Mouse (Mus musculus): ENCODE measurements around the gene Map3k19. TPM values are rescaled to one million over a fixed set of nuclear protein-coding genes. Genes with fewer than 3 reads are reported as not detected.

Map3k19 gene
- 10 to 100 TPM in 1 of 4 experiments, 1 to 10 TPM in 3; 5.5 to 10.1 (median 8.4) TPM for total RNA-seq (2022)

DNA sequence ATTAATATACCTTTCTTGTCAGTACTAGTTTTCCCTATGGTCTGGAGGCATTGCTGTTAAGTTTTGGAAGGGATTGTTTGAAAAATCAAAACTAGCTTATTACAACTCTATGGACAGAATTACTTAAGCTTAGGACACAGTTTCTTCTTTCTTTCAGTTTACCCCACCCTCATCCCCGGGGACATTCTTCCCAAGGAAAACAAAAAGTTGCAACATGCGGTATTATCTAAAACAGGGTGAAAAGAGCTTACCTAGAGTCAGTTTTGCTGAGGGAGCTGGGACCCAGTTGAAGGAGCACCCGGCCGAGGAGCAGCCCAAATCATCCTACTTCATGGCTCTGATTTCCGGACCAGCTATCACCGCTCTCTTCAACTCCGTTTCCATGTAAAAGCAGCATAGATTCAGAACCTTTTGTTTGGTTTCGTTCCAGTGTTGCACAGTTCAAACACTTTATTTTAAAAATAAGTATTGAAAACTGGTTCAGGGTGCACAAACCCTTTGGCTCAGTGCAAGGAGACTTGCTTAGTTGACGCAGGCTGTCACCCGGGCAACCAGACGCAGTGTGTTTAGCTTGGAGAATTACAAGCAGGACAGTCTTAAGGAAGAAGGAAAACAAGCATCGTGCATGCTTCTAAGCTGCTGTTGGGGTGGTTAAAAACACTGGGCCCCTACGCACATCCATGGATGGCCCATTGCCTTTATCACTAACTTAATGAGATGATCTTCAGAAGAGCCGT, at the start of gene Map3k19:
Map3k19 (minus strand) TSS at position 546 of the 737 bp plus-strand sequence.
- peak; percentile 47 to 50 for DNase-seq (ENCODE audit: low spot score in 2 of 2)

DNA sequence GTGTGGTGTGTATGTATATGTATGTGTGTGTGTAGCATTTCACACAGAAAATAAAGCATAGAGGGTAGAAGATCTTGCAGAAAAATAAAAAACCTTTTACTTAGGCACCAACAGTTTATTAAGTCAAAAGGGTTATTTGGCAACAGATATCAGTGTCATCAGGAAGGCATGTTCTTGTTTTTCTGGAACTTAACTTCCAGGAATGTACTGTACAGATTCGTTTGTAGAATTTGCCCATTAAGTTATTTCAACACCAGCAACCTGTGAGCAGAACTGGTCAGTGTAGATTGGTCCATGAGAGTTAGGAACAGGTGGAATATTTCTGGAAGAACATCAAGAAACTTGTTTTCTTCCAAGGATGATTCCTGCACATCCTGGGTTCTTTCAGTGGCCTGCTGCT, 44.6 kb upstream of the Map3k19 start:
- no peak for DNase-seq (ENCODE audit: low spot score in 2 of 2)

DNA sequence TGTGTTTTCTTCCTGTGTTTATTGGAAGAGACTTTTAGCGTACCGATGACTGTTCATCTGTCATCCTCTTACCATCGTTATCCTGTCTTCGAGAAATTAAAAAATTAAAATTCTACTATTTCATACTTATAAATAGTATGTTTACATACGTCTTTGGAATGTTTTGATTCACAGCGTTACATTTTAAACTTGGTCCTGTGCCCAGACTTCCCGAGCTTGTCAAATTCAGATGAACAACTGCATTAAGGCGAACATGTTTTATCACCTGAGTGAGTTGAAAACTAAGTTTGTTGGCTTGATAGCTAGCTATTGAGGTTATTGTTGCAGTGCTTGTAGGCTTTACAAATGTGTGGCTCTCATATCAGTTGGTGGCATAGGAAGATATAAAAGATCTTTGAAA, 14.4 kb upstream of the Map3k19 start:
- no peak for DNase-seq (ENCODE audit: low spot score in 2 of 2)

DNA sequence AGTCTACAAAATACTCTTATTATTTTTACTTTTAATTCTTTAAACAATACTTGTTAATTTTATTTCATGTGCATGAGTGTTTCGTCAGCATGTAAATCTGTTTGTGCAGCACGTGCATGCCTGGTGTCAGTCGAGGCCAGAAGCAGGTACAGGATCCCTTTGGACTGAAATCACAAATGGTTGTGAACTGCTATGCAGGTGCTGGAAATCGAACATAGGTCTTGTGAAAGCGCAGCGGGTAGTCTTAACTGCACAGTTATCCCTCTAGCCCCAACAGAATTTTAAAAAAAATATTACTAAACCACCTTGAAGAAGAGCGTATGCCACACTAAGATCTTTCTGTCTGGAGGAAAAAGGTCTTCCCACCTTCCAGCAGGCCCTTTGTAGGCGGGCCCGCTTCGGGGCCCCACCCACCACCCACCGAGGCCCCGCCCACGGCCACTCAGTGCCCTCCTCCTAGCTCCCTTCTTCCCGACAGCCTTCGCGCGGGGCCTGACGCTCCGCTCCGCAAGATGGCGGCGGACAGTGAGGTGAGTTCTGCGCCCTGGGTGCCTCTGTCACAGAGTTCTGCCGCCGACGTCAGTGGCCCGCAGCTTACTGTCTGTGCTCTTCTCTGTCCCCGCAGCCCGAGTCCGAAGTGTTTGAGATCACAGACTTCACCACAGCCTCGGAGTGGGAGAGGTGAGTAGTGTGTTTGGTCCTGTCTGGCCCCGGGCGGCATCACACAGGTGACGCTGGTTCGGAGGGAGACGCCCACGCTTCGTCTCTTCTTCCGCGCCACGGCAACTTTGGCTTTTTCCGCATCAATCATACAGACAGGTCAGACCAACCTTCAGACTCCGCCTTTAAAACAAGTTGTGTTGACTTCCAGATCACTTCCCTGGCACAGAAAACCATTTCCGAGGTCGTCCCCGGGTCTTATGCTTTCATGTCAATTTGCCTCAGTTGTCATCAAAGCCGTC, 13.8 kb upstream of the Map3k19 start, which contains the start of gene Rab3gap1:
Rab3gap1 (plus strand) TSS at position 474 of the 962 bp plus-strand sequence.
- peak; percentile 82 to 86 for DNase-seq (ENCODE audit: low spot score in 2 of 2)

DNA sequence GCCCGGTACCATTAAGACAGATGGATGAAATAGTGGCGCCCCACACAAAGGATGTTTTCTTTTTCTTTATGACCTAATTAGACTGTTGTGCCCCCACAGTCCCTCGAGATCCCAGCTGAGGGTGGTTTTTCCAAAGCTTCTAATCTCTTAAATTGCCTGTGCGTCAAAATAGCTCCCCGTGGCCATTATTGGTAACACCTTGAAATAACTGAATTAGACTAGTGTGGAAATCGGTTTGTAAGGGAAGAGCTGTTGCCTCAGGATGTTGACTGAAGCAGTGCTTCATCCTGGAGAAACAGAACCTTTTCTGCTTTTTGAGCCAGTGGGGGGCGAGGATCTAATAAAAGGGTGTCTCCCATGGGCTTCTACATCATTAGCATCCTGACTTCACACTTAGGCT, 9.0 kb upstream of the Map3k19 start:
- no peak for DNase-seq (ENCODE audit: low spot score in 2 of 2)

DNA sequence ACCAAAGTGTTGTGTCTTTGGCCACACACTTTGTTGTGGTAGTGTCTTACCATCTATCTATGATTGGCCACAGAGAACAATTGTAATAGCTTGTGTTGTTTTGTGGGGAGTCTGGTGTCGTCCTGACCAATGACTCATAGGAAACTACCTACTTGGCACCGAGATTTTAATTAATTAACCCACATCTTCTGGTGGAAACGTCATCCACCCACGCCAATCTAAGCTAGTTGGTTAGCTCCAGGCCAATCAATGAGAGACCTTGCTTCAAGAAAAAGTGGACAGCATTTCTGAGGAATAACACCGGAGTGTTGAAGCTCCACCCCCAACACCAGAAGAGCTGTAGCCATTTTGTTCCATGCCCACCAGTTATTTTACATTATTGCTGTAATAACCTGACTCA, 7.1 kb upstream of the Map3k19 start:
- no peak for DNase-seq (ENCODE audit: low spot score in 2 of 2)

DNA sequence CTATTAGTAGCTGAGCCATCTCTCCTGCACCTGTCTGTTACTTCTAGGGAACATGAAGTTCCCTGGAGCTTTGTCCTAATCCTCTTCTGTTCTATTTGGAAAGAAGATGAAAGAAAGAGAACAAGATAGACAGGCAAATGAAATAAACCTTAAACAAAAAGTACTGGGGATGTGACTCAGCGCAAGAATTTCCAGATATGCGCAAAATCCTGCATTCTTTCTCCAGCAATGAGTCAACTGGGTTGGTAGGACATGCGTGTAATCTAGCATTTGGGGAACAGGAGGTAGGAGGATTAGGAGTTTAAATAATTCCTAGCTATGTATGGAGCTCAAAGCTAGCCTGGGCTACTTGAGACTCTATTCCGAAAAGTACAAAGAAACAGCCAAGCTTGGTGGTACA, 5.7 kb upstream of the Map3k19 start:
- DNase-seq (ENCODE audit: low spot score in 2 of 2) = no peak

DNA sequence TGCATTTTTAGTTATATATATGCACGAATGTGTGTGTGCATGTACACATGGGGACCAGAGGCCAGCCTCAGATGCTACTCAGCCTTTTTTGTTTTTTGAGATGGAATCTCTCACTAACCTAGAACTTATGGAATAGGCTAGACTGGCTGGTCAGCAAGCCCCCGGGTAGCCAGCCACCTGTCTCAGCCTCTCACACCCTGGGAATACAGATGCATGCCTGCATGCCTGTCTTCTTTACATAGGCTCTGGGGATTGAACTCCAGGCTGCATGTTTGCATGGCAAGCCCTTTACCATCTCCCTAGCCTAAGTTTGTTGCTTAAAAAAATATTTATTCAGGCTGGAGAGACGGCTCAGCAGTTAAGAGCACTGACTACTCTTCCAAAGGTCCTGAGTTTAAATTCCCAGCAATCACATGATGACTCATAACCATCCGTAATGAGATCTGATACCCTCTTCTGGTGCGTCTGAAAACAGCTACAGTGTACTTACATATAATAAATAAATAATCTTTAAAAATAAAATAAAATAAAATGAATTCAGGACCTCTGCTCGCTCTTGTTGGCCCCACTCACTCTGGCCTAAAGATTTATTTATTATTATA, 5.1 kb upstream of the Map3k19 start:
- DNase-seq (ENCODE audit: low spot score in 2 of 2) = no peak

DNA sequence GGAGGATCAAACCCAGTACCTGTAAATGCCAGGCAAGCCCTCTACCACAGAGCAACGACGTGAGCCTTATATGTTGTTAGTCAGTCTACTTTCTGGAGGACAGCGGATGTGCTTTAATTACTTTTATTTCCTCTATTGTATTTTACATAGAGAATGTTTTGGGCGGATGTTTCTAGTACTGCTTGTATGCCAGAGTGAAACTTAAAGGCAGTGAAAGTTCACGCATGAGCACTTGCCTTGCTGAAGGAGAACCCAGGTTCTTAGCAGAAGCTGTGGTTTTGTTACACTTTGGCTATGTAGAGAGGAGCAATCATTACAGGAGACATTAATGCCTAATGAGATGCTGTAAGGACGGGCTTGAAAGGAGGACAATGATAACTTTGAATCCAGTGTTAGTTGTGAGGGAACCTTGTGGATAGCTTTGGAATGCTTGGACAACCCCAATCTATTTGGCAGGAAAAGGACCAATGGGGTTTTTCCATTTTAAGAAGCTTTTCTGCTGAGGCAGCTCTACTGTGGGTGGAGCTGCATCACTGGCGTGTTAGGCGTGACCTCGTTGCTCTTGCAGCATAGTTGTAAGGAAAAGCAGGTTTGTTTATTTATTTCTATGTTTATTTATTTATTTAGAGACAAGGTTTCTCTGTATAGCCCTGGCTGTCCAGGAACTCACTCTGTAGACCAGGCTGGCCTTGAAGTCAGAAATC, 4.3 kb upstream of the Map3k19 start:
- no peak for DNase-seq (ENCODE audit: low spot score in 2 of 2)

DNA sequence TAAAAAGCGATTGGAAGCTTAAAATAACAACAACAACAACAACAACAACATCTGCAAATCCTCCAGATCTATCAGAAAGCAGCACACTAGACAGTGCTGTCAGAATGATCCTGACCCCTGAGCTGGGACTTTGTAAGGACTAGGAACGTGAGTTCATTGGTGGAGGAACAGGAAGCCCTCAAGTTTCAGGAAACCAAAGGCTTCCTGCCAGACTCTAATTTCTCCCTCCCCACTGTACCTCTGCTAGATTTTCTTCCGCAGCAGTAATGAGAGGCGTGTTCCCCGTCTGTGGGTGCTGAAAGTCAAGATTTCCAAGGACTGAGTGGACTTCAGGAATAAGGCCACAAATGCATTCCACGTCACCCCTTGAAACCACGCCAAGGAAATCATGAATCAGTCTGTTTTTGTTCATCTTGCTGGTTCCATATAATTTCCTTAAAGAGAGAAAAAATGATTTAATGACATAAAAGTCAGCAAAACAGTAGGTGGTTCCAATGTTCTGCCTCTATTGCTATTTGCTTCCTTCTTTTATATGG, 4.7 kb downstream of the Map3k19 start:
- no peak for DNase-seq (ENCODE audit: low spot score in 2 of 2)

DNA sequence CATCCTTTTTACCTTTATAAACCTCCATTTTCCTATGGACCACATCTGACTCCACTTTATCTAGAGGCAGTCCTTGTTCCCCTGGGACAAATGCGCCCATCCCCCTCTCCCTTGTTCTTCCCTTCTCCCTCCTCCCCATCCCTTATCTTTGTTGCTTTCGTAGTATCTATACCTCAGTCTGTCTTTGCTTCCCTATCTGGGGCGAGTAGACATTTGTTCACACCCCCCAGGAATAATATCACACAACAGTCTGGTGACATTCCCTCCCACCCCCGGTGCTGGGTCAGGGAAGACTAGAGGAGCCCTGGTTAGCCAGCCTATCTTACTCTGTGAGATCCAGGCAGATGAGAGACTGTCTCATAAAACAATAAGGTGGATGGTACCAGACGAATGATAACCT, 9.4 kb downstream of the Map3k19 start:
- no peak for DNase-seq (ENCODE audit: low spot score in 2 of 2)

DNA sequence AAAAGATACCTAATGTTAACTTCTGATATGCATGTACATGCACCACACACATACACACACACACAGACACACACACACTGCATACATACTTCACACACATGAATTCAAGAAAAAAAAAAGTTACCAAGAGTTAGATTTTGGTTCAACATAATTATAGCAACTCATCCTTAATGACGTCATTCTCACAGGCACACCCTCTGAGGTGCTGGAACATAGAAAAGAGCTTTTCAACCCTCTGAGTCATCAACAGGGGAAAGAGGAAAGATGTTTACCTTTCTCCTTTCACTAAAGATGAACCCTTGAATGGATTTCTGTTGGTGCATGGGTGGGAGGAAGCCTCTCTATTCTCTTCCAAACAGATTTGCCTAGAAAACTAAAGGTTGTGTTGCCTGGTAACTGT, 16.2 kb downstream of the Map3k19 start:
- no peak for DNase-seq (ENCODE audit: low spot score in 2 of 2)

DNA sequence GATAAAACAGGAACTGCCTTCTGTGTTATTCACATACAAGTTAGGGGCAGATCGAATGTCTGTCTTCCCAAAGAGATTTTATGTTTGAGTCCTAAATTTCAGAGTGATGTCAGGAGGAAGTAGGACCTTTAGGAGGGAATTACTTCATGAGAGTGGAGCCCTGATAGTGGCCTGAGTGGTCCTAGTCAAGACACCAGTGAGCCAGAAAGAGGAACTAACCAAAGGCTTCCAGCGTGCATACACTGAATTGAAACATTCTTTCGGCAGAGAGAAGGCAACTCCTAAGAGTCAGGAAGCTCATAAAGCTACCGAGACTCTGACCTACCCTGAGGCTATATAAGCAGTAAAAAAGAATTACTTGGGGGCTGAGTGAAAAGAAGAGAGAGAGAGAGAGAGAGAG, 18.2 kb downstream of the Map3k19 start:
- no peak for DNase-seq (ENCODE audit: low spot score in 2 of 2)

DNA sequence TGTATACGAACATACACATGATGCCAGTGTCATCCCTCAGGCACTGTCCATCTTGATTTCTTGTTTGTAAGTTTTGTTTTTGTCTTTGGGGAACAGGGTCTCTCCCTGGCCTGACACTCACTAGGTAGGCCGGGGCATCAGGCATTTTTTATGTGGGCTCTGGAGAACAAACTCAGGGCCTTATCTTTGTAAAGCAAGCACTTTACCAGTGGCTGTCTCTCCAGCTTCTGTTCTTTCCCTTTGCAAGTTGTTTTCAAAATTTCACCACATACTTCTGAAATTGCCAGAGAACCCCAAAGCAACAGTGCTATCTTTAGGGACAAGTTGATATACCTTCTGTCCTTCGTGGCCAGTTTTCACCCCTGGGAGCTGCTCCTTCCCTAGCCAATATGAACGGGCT, 20.6 kb downstream of the Map3k19 start:
- no peak for DNase-seq (ENCODE audit: low spot score in 2 of 2)

DNA sequence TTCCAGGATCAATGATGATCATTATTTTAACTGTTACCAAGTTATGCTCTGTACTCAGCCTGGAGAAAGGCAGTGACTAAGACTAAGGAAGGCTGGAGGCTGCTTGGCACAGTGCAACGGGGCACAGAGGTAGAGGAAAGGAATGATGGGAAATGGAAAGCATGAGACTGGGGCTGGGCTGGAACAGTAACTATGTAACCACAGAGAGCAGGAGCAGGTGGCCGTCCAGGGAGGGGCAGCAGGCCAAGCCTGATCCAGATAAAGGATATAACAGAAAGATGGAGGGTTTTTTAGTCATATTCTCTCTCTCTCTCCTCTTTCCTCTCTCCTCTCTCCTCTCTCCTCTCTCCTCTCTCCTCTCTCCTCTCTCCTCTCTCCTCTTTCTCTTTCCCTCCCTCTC, 21.1 kb downstream of the Map3k19 start:
- DNase-seq (ENCODE audit: low spot score in 2 of 2) = no peak

DNA sequence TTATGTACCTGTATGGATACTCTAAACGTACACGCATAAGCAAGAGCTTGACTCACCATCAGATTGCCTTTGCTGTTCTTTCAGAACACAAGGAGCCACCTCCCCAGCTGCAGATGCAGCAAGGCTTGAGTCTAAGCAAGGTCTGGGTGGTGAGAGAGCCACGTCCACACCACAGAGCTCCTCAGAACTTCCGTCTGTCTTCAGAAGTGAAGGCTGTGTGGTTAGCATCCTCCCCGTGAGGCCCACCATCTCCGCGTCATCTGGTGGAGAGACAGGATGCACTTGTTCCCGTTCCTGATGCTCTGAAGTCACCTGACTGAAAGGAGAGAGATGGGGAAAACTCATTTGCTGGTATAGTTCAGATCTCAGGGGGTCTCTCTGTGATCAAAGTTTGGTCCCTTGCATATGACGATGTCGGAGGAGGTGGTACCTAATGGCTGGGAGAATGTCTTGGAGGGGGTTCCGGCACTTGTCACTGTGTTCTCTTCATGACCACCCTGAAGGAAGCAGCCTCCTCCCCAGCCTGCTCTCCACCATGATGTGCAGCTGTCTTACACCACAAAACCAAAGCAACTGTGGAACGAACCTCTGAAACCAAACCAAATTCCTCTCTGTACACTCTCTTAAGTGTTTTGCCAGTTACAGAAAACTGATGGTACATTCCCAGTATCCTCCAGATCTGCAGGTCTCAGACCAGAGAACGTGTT, 24.5 kb downstream of the Map3k19 start:
- no peak for DNase-seq (ENCODE audit: low spot score in 2 of 2)

DNA sequence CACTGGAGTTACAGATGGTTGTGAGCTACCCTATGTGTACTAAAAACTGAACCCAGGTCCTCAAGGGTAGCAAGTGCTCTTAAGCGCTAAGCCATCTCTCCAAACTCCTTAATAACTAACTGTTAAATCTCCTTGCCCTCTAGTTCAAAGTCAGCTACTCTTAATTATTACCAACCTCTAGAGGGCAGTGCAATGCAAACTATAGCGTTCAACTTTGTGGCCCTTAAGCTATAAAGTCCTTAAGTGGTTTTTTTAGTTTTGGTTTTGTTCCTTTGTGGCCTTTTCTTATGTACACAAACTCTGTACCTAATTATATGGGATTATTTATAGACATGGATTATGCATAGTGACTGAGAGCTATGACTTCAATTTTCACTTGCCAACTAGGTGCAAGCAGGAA, 27.5 kb downstream of the Map3k19 start:
- DNase-seq (ENCODE audit: low spot score in 2 of 2) = no peak

DNA sequence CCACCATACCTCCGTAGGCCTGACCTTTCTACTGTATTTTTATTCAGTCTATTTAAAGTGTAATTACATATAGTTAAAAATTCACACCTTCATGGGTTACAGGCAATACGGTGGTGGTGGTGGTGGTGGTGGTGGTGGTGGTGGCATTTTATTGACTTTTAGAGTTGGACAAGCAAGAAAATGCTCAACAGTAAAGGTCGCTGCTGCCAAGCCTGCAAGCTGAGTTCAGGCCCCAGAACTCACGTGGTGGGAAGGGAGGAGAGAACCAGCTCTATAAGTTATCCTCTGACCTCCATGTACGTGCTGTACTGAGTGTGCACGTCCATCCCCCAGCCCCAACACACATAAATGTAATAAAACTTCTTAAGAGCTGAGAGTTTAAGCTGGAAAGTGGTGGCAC, 38.5 kb downstream of the Map3k19 start:
- no peak for DNase-seq (ENCODE audit: low spot score in 2 of 2)

DNA sequence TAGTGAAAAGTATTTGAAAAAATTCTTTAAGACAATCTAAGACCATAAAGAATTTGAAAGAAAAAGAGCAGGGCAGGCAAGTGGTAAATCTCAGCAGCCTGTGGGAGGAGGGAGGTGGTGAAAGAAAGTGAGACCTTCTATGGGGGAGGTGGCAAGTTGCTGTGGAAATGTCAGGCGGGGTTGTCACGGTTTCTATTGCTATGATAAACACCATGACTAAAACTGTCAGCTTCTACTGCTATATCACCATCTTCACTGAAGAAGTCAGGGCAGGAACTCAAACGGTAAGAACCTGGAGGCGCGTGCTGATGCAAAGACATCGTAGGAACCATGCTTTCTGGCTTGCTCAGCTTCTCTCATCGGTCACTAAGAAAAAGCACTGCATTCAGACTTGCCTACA, 41.9 kb downstream of the Map3k19 start:
- no peak for DNase-seq (ENCODE audit: low spot score in 2 of 2)

DNA sequence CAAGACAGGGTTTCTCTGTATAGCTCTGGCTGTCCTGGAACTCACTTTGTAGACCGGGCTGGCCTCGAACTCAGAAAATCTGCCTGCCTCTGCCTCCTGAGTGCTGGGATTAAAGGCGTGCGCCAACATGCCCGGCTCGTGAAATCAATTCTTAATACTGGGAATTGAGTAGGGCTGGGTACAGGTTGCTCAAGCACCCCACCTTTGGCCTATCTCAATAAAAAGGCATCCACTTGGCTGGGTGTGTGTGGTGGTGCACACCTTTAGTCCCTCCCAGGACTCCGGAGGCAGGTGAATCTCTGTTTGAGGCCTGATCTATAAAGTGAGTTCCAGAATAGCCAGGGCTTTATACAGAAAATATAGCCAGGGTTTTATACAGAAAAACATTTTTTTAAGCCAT, 46.2 kb downstream of the Map3k19 start:
- no peak for DNase-seq (ENCODE audit: low spot score in 2 of 2)

DNA sequence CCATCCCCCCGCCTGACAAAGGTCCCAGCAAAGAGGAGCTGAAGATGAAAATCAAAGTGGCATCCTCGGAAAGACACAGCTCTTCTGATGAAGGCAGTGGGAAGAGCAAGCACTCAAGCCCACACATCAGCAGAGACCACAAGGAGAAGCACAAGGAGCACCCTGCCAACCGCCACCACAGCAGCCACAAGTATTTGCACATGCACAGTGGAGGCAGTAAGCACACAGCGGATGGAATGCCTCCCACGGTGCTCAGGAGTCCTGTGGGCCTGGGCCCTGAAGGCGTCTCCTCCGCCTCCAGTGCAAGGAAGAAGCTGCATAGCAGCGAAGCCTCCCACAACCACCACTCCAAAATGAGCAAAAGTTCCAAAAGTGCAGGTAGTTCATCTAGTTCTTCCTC, 51.9 kb downstream of the Map3k19 start:
- DNase-seq (ENCODE audit: low spot score in 2 of 2) = no peak
